Mouse (Mus musculus): ENCODE results near the gene Rnf214. TPM values are rescaled to one million over a fixed set of nuclear protein-coding genes. Genes with fewer than 3 reads are reported as not detected.

Gene Rnf214
- polyA plus RNA-seq, 1 experiment = 23.1 TPM

DNA sequence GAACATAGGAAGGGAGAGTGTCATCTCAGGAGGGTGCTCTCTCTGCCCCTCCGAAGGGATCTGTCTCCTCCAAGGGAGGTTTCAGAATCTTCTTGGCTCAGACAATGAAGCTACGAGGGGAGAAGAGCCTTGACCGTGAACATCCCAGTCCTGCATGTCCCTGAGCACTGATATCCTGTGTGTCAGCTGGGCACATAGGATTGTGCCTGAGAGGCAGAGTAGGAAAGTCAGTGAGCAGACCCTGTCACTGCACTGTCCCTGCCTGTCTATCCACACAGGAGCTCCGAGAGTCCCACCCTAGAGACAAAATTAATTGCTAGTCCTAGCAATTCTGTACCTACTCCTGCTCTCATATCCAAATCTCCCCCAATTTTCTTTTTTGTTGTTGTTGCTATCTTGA is 45.3 kb upstream of the Rnf214 start:
- peaks cover 35% of the 10 kb centered on the region for H3K36me3 ChIP-seq (ENCODE audit: control insufficient read depth, insufficient read depth, low read length)
- peaks cover 27% of the 10 kb centered on the region for H3K4me1 ChIP-seq (replicated peaks; ENCODE audit: control insufficient read depth, insufficient read depth, low read length)
- no peak overlapping the region for H3K27ac ChIP-seq (ENCODE audit: control insufficient read depth, insufficient read depth, low read length)
- H3K4me3 ChIP-seq (ENCODE audit: control insufficient read depth, insufficient read depth, low read length) = no peak overlapping the region
- TF ChIP-seq CTCF (IDR thresholded peaks at IDR 0.05; ENCODE audit: borderline replicate concordance, control insufficient read depth, extremely low read depth, insufficient read depth, low read length, poor library complexity) = no peak
- no peak for TF ChIP-seq POLR2A (IDR thresholded peaks at IDR 0.05; ENCODE audit: control insufficient read depth, extremely low read depth, insufficient read depth, low read length, poor library complexity)
- H3K27me3 ChIP-seq (ENCODE audit: control insufficient read depth, insufficient read depth, low read length) = no peaks in the 10 kb centered on the region
- 98% methylated on average over 4 of the region's 4 CpGs for WGBS
- no peak for DNase-seq

DNA sequence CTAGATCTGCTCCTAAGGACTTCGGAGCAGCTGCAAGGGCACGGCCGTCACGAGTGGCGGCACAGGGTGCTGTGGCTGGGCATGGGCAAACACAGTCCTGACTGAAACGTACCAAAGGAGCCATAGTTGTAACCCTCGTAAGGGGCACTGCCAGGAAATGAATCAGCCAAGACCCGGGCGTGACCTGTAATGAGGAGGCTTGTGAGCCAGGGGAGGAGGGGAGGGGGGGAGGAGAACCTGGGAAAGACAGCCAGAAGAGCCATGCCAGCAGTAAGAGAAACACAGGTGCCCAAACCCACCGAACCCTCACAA is 40.1 kb upstream of the Rnf214 start:
- Histone ChIP-seq H3K4me3 (ENCODE audit: control insufficient read depth, insufficient read depth, low read length) (no peak overlapping the region), H3K27me3 (ENCODE audit: control insufficient read depth, insufficient read depth, low read length) (no peaks in the 10 kb centered on the region), H3K36me3 (ENCODE audit: control insufficient read depth, insufficient read depth, low read length) (peaks cover 43% of the 10 kb centered on the region), H3K27ac (ENCODE audit: control insufficient read depth, insufficient read depth, low read length) (no peak overlapping the region), H3K4me1 (replicated peaks; ENCODE audit: control insufficient read depth, insufficient read depth, low read length) (peaks cover 44% of the 10 kb centered on the region)
- WGBS = 61% methylated on average over 10 of the region's 10 CpGs
- TF ChIP-seq CTCF (IDR thresholded peaks at IDR 0.05; ENCODE audit: borderline replicate concordance, control insufficient read depth, extremely low read depth, insufficient read depth, low read length, poor library complexity) (no peak), POLR2A (IDR thresholded peaks at IDR 0.05; ENCODE audit: control insufficient read depth, extremely low read depth, insufficient read depth, low read length, poor library complexity) (no peak)
- no peak for DNase-seq

DNA sequence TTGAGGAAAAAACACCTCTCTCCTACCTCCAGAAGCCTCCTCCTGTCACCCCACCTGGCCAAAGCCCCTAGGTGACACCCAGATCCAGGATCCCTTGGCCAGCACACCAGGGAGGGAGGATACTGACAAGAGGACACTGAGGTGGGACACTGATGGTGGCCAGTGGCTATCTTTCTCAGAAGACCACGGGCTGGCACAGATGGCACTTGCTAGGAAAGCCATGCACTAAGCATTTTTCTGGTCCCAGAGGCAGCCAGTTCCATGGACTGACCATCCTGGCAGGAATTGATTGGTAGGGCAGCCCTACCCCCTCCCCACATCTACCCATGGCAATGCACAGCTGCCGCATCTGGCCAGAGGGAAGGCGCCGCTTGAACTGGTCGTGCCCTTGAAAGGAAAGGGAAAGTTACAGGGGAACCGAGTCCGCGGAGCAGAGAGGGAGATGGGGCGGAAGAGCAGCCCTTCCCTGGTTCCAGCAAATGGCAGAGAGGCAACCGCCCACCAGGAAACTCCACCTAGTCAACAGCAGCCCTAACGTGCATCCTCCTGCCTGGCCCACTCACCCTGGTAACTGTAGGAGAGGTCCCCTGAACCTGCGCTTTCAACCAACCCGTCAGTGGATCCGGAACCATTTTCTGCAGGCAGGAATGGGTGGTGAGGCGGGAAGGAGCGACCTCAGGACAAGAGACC is 39.6 kb upstream of the Rnf214 start:
- H3K27ac ChIP-seq (ENCODE audit: control insufficient read depth, insufficient read depth, low read length) = peak overlapping the region; percentile 95
- H3K4me3 ChIP-seq (ENCODE audit: control insufficient read depth, insufficient read depth, low read length) = no peak overlapping the region
- TF ChIP-seq POLR2A (IDR thresholded peaks at IDR 0.05; ENCODE audit: control insufficient read depth, extremely low read depth, insufficient read depth, low read length, poor library complexity) (no peak), CTCF (IDR thresholded peaks at IDR 0.05; ENCODE audit: borderline replicate concordance, control insufficient read depth, extremely low read depth, insufficient read depth, low read length, poor library complexity) (no peak)
- 78% methylated on average over 16 of the region's 16 CpGs for WGBS
- DNase-seq = no peak
- H3K27me3 ChIP-seq (ENCODE audit: control insufficient read depth, insufficient read depth, low read length) = no peaks in the 10 kb centered on the region
- peaks cover 43% of the 10 kb centered on the region for H3K36me3 ChIP-seq (ENCODE audit: control insufficient read depth, insufficient read depth, low read length)
- H3K4me1 ChIP-seq (replicated peaks; ENCODE audit: control insufficient read depth, insufficient read depth, low read length) = peaks cover 44% of the 10 kb centered on the region

DNA sequence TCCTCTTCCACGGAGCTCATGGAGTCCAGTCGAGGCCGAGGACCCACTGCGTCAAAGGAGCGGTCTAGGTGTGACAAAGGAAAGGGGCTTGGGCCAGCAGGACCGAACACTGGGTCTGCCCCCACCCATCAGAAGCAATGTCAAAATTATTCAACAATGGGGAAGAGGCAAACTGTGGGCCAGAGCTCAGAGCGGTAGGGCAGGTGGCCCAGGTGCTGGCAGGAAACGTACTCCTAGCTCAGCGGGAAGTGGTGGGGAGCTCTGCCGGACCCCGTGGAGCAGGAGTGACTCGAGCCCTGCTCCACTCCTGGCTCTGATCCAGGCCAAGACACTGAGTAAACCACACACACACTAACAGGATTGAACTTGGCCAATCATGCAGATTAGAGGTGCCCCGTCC is 39.0 kb upstream of the Rnf214 start:
- H3K27me3 ChIP-seq (ENCODE audit: control insufficient read depth, insufficient read depth, low read length) = no peaks in the 10 kb centered on the region
- peaks cover 44% of the 10 kb centered on the region for H3K4me1 ChIP-seq (replicated peaks; ENCODE audit: control insufficient read depth, insufficient read depth, low read length)
- H3K4me3 ChIP-seq (ENCODE audit: control insufficient read depth, insufficient read depth, low read length) = peak overlapping the region; percentile 22
- peak; percentile 49 for DNase-seq
- 17% methylated on average over 13 of the region's 13 CpGs for WGBS
- 0 out of 2 replicates have a peak, but pooled peaks have one; percentile 45 for TF ChIP-seq CTCF (IDR thresholded peaks at IDR 0.05; ENCODE audit: borderline replicate concordance, control insufficient read depth, extremely low read depth, insufficient read depth, low read length, poor library complexity)
- TF ChIP-seq POLR2A (IDR thresholded peaks at IDR 0.05; ENCODE audit: control insufficient read depth, extremely low read depth, insufficient read depth, low read length, poor library complexity) = 0 out of 2 replicates have a peak, but pooled peaks have one; percentile 9
- peaks cover 41% of the 10 kb centered on the region for H3K36me3 ChIP-seq (ENCODE audit: control insufficient read depth, insufficient read depth, low read length)
- peak overlapping the region; percentile 95 for H3K27ac ChIP-seq (ENCODE audit: control insufficient read depth, insufficient read depth, low read length)

DNA sequence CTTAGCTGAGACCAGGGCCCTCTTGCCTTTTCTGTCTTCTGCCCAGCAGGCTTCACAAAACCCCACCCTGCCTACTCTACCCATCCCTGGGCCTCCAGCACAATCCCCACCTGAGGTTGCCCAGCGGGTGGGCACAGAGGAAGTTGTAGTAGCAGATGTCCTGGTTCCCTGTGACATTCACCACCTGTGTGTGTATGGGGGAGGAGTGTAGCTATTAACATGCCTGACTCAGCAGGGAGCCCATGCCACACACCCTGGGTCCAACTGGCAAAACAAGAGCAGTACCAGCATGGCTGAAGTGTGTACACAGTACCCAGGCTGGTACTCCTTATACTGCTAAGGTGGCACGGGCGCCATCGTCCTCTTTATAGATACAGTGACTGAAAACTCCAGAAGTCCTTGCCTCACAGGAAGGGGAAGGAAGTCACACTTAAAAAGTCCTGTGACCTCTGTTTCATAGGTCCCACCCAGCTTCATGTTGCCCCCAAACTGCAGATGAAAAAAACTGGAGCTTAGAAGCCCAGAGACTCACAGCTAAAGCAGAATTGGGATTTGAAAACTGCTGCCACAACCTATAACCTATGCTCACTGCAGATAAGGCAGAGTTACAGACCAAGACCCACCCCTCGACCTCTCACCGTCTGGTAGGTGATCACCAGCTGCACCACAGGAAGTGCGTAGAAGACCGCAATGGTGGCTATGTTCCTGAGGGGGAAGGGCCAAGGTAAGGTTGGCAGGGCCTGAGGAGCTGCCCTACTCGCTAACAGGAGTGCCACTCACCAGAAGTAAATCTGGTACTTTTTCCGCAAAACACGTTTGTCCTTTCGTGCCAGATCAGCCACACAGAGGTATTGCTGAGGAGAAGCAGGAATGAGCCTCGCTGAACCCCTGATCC is 38.0 kb upstream of the Rnf214 start:
- Histone ChIP-seq H3K4me3 (ENCODE audit: control insufficient read depth, insufficient read depth, low read length) (peak overlapping the region; percentile 22), H3K27ac (ENCODE audit: control insufficient read depth, insufficient read depth, low read length) (peak overlapping the region; percentile 95), H3K27me3 (ENCODE audit: control insufficient read depth, insufficient read depth, low read length) (no peaks in the 10 kb centered on the region), H3K36me3 (ENCODE audit: control insufficient read depth, insufficient read depth, low read length) (peaks cover 32% of the 10 kb centered on the region), H3K4me1 (replicated peaks; ENCODE audit: control insufficient read depth, insufficient read depth, low read length) (peaks cover 44% of the 10 kb centered on the region)
- peak; percentile 84 for DNase-seq
- TF ChIP-seq POLR2A (IDR thresholded peaks at IDR 0.05; ENCODE audit: control insufficient read depth, extremely low read depth, insufficient read depth, low read length, poor library complexity) (peak; percentile 56), CTCF (IDR thresholded peaks at IDR 0.05; ENCODE audit: borderline replicate concordance, control insufficient read depth, extremely low read depth, insufficient read depth, low read length, poor library complexity) (no peak)
- 4% methylated on average over 13 of the region's 13 CpGs for WGBS

DNA sequence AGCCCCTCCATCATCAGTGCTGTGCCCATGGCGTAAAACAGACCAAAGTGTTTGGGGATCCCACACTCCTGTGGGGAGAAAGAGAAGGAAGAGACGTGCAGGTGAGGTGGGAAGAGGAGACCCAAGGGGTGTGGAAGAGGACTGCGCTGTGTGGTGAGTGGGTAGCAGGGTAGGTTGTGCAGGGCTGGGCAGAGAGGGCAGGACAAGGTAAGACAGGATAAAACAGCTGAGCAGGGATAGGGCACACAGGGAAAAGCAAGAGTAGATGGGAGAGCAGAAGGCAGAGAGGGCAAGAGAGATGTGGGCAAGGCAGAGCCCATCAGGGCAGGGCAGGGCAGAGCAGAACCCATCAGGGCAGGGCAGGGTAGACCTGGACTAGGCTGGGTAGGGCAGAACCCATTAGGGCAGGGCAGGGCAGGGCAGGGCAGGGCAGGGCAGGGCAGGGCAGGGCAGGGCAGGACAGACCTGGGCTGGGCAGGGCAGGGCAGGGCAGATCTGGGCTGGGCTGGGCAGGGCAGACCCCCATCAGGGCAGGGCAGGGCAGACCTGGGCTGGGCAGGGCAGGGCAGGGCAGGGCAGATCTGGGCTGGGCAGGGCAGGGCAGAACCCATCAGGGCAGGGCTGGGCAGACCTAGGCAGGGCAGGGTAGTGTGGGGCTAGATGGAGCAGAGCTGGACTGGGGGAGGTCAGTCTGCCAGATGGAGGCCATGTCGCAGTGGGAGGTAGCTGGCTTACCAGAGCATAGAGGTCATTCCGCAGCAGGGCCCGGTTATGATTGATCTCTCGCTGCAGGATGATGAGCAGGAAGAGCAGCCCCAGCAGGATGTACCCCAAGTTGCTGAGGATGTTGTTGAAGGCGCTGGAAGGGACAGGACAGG is 37.2 kb upstream of the Rnf214 start:
- 79% methylated on average over 8 of the region's 8 CpGs for WGBS
- peaks cover 32% of the 10 kb centered on the region for H3K36me3 ChIP-seq (ENCODE audit: control insufficient read depth, insufficient read depth, low read length)
- H3K4me1 ChIP-seq (replicated peaks; ENCODE audit: control insufficient read depth, insufficient read depth, low read length) = peaks cover 44% of the 10 kb centered on the region
- H3K4me3 ChIP-seq (ENCODE audit: control insufficient read depth, insufficient read depth, low read length) = peak overlapping the region; percentile 9; the same call in 1 of the 2 replicates
- H3K27me3 ChIP-seq (ENCODE audit: control insufficient read depth, insufficient read depth, low read length) = no peaks in the 10 kb centered on the region
- DNase-seq = no peak
- peak overlapping the region; percentile 95 for H3K27ac ChIP-seq (ENCODE audit: control insufficient read depth, insufficient read depth, low read length)
- TF ChIP-seq POLR2A (IDR thresholded peaks at IDR 0.05; ENCODE audit: control insufficient read depth, extremely low read depth, insufficient read depth, low read length, poor library complexity) = no peak
- no peak for TF ChIP-seq CTCF (IDR thresholded peaks at IDR 0.05; ENCODE audit: borderline replicate concordance, control insufficient read depth, extremely low read depth, insufficient read depth, low read length, poor library complexity)
